Mouse (Mus musculus): ENCODE measurements around the gene Tmtc1. TPM values are rescaled to one million over a fixed set of nuclear protein-coding genes. Genes with fewer than 3 reads are reported as not detected.

Tmtc1 gene
- polyA plus RNA-seq, 1 experiment from 2014 or later, result 1.7 TPM

DNA sequence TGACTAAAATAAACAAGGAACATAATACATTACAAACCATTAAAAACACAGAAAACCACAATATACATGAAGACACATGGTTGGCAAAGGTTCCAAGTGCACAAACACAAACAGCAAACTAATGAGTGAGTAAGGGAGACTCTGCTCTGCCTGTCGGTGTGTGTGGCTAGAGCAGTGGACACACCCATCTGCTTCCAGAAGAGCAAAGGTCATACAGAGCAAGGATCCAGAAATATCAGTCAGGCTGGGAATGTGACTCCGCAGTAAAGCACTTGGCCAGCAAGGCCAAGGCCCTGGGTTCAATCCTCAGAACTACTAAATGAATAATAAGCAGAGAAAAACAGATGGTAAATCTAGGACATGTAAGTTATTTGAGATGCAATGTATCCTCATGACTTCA lies 27.6 kb downstream of the Tmtc1 start:
- no peak overlapping the region for H3K4me3 ChIP-seq
- H3K9me3 ChIP-seq, result no peaks in the 10 kb centered on the region
- H3K36me3 ChIP-seq, result no peaks in the 10 kb centered on the region; the same call in 1 of the 2 replicates
- 59% methylated on average over 2 of the region's 2 CpGs for WGBS
- peaks cover 7% of the 10 kb centered on the region; the same call in 1 of the 2 replicates for H3K4me1 ChIP-seq
- H3K27ac ChIP-seq, result no peak overlapping the region
- no peaks in the 10 kb centered on the region for H3K27me3 ChIP-seq
- H3K4me2 ChIP-seq, result no peak overlapping the region
- no peak overlapping the region for H3K9ac ChIP-seq
- ATAC-seq (ENCODE audit: insufficient number of reproducible peaks, insufficient read depth, low FRiP score, low TSS enrichment, low read depth), result no peak

GRCm38 (mm10) chr6:148413638-148414037 lies 30.6 kb downstream of the Tmtc1 start:
- no peaks in the 10 kb centered on the region; the same call in 1 of the 2 replicates for H3K36me3 ChIP-seq
- no peaks in the 10 kb centered on the region for H3K9me3 ChIP-seq
- H3K27ac ChIP-seq, result no peak overlapping the region
- no peaks in the 10 kb centered on the region for H3K27me3 ChIP-seq
- H3K4me1 ChIP-seq, result 0 out of 2 replicates have a peak, but pooled peaks cover 4% of the 10 kb centered on the region
- no peak overlapping the region for H3K4me3 ChIP-seq
- no peak overlapping the region for H3K9ac ChIP-seq
- no peak overlapping the region for H3K4me2 ChIP-seq
- no peak for ATAC-seq (ENCODE audit: insufficient number of reproducible peaks, insufficient read depth, low FRiP score, low TSS enrichment, low read depth)

DNA sequence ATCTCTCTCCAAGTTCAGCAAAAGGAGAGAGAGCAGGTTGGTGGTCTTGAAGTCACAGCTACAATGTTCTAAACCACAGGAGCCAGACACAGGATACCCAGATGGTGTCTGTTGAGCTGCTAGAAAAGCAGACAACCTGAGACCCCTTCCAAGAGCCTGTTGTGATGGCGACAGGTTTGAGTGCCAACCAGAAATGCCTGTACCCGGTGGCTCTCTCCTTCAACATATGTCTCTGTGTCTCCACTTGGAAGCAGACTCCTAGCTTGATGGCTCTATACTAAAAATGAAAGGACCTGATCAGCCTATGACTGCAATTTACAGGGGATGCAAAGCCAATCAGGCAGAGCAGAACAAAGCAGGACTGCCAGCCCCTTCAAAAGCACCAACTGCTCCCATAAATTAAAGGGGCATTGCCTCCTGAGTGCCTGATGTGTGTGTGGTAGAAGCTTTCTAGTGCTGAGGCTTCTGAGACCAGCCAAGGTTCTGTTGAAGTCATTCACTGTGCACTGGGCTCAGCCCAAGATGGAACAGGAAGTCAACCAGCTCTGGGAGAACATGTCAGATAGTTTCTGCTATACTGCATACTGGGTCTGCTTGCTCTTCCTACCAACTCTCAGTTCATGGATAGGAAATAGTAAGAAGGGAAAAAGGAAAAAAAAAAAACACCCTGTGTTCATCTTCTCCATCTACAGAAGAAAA lies 37.2 kb downstream of the Tmtc1 start:
- Histone ChIP-seq H3K36me3 (no peaks in the 10 kb centered on the region), H3K4me3 (no peak overlapping the region), H3K4me1 (no peaks in the 10 kb centered on the region), H3K9me3 (no peaks in the 10 kb centered on the region), H3K4me2 (no peak overlapping the region), H3K27me3 (no peaks in the 10 kb centered on the region), H3K27ac (no peak overlapping the region), H3K9ac (no peak overlapping the region)
- 74% methylated on average over 2 of the region's 2 CpGs for WGBS
- ATAC-seq (ENCODE audit: insufficient number of reproducible peaks, insufficient read depth, low FRiP score, low TSS enrichment, low read depth), result no peak

GRCm38 (mm10) chr6:148405599-148405998 lies 38.6 kb downstream of the Tmtc1 start:
- no peaks in the 10 kb centered on the region for H3K27me3 ChIP-seq
- no peaks in the 10 kb centered on the region for H3K4me1 ChIP-seq
- H3K9ac ChIP-seq, result no peak overlapping the region
- no peaks in the 10 kb centered on the region for H3K36me3 ChIP-seq
- 83% methylated on average over 2 of the region's 2 CpGs for WGBS
- H3K27ac ChIP-seq, result no peak overlapping the region
- H3K4me2 ChIP-seq, result no peak overlapping the region
- ATAC-seq (ENCODE audit: insufficient number of reproducible peaks, insufficient read depth, low FRiP score, low TSS enrichment, low read depth), result no peak
- H3K4me3 ChIP-seq, result no peak overlapping the region
- H3K9me3 ChIP-seq, result no peaks in the 10 kb centered on the region

- no peaks in the 10 kb centered on the region for H3K36me3 ChIP-seq
- no peaks in the 10 kb centered on the region for H3K27me3 ChIP-seq
- H3K9me3 ChIP-seq, result no peaks in the 10 kb centered on the region
- H3K9ac ChIP-seq, result no peak overlapping the region
- H3K27ac ChIP-seq, result no peak overlapping the region
- H3K4me2 ChIP-seq, result no peak overlapping the region
- H3K4me3 ChIP-seq, result no peak overlapping the region
- no peak for ATAC-seq (ENCODE audit: insufficient number of reproducible peaks, insufficient read depth, low FRiP score, low TSS enrichment, low read depth)
- no peaks in the 10 kb centered on the region for H3K4me1 ChIP-seq
- 50% methylated on average over 1 of the region's 1 CpGs for WGBS
Observed at GRCm38 (mm10) chr6:148404500-148404899, 39.7 kb downstream of the Tmtc1 start.

- Histone ChIP-seq H3K4me3 (no peak overlapping the region), H3K9me3 (no peaks in the 10 kb centered on the region), H3K36me3 (no peaks in the 10 kb centered on the region), H3K27ac (no peak overlapping the region), H3K27me3 (no peaks in the 10 kb centered on the region), H3K4me1 (no peaks in the 10 kb centered on the region), H3K9ac (no peak overlapping the region), H3K4me2 (no peak overlapping the region)
- WGBS, result 59% methylated on average over 3 of the region's 3 CpGs
- ATAC-seq (ENCODE audit: insufficient number of reproducible peaks, insufficient read depth, low FRiP score, low TSS enrichment, low read depth), result no peak
Observed at GRCm38 (mm10) chr6:148403761-148404160, 40.4 kb downstream of the Tmtc1 start.

GRCm38 (mm10) chr6:148401031-148401430 lies 43.2 kb downstream of the Tmtc1 start:
- WGBS, result 90% methylated on average over 6 of the region's 6 CpGs
- Histone ChIP-seq H3K27me3 (no peaks in the 10 kb centered on the region), H3K27ac (no peak overlapping the region), H3K9ac (no peak overlapping the region), H3K4me2 (no peak overlapping the region), H3K4me3 (no peak overlapping the region), H3K9me3 (no peaks in the 10 kb centered on the region), H3K4me1 (no peaks in the 10 kb centered on the region), H3K36me3 (no peaks in the 10 kb centered on the region)
- no peak for ATAC-seq (ENCODE audit: insufficient number of reproducible peaks, insufficient read depth, low FRiP score, low TSS enrichment, low read depth)

DNA sequence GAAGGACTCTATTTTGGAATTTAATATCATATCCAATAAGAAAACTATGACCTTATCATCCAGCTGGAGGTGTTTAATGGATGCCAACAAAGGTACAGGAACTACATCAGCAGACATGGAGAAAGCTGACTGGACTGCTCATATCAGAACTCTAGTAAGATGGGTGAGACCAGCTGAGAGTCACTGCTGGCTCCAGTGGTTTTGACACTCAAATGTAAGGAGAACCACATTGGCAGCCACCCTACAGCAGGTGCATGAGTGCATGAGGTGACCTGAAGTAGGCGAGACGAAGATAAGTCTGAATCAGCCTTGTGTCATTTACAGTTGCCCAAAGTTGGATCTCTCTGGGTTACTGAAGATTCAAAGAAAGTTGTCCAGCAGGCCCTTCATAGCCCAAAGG lies 44.6 kb downstream of the Tmtc1 start:
- Histone ChIP-seq H3K27me3 (no peaks in the 10 kb centered on the region), H3K4me1 (no peaks in the 10 kb centered on the region), H3K4me2 (no peak overlapping the region), H3K36me3 (no peaks in the 10 kb centered on the region), H3K27ac (no peak overlapping the region), H3K9ac (no peak overlapping the region), H3K4me3 (no peak overlapping the region), H3K9me3 (no peaks in the 10 kb centered on the region)
- WGBS, result 91% methylated on average over 2 of the region's 2 CpGs
- ATAC-seq (ENCODE audit: insufficient number of reproducible peaks, insufficient read depth, low FRiP score, low TSS enrichment, low read depth), result no peak

DNA sequence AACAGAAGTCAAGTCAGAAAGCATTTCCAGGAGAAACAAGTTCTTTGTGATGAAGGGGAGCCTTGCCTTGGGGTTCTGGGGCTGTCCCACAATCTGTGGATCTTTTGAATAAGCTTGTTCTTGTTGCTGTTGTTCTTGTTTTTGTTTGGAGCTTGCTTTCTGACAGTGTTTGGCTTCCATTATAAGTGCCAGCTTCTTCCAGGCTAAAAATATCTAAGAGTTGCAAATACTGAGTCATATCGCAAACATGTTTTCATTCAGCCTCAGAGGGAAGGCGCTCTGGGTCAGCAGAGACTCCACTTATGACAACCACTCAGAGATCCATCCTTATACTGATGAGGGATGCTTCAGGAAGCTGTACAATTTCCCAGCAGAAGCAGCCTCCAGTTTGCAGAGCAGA lies 45.3 kb downstream of the Tmtc1 start:
- H3K4me1 ChIP-seq, result no peaks in the 10 kb centered on the region
- no peak overlapping the region for H3K9ac ChIP-seq
- WGBS, result 75% methylated on average over 2 of the region's 2 CpGs
- no peaks in the 10 kb centered on the region for H3K9me3 ChIP-seq
- no peak overlapping the region for H3K4me2 ChIP-seq
- no peak overlapping the region for H3K27ac ChIP-seq
- no peak for ATAC-seq (ENCODE audit: insufficient number of reproducible peaks, insufficient read depth, low FRiP score, low TSS enrichment, low read depth)
- H3K27me3 ChIP-seq, result no peaks in the 10 kb centered on the region
- no peaks in the 10 kb centered on the region for H3K36me3 ChIP-seq
- H3K4me3 ChIP-seq, result no peak overlapping the region

DNA sequence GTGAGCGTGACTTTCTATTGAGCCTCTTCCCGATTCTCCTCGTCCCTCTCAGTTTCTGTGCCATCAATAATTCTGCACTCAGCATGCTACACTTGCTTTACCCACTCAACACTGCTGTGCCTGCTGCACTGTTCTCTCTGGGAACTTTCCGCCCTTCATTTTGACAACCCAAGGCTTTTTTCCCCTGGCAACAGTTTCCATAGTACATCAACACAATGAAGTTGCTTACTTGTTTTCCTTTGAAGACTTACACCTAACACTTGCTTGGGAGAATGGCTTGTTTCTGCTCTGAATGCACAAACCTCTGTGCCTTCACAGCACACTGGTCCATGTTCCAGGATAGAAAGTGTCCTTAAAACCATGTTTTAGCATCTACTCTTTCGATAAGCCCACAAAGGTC lies 46.9 kb downstream of the Tmtc1 start:
- no peak for ATAC-seq (ENCODE audit: insufficient number of reproducible peaks, insufficient read depth, low FRiP score, low TSS enrichment, low read depth)
- no peak overlapping the region for H3K9ac ChIP-seq
- H3K9me3 ChIP-seq, result no peaks in the 10 kb centered on the region
- no peak overlapping the region for H3K27ac ChIP-seq
- 92% methylated on average over 5 of the region's 5 CpGs for WGBS
- H3K36me3 ChIP-seq, result no peaks in the 10 kb centered on the region
- peaks cover 8% of the 10 kb centered on the region for H3K4me1 ChIP-seq
- H3K4me3 ChIP-seq, result no peak overlapping the region
- no peaks in the 10 kb centered on the region for H3K27me3 ChIP-seq
- H3K4me2 ChIP-seq, result no peak overlapping the region

GRCm38 (mm10) chr6:148395272-148395671 lies 48.9 kb downstream of the Tmtc1 start:
- Histone ChIP-seq H3K4me3 (no peak overlapping the region), H3K27me3 (no peaks in the 10 kb centered on the region), H3K4me2 (no peak overlapping the region), H3K36me3 (no peaks in the 10 kb centered on the region), H3K9ac (no peak overlapping the region), H3K27ac (no peak overlapping the region), H3K4me1 (peaks cover 25% of the 10 kb centered on the region), H3K9me3 (no peaks in the 10 kb centered on the region)
- ATAC-seq (ENCODE audit: insufficient number of reproducible peaks, insufficient read depth, low FRiP score, low TSS enrichment, low read depth), result no peak
- WGBS, result 90% methylated on average over 3 of the region's 3 CpGs

DNA sequence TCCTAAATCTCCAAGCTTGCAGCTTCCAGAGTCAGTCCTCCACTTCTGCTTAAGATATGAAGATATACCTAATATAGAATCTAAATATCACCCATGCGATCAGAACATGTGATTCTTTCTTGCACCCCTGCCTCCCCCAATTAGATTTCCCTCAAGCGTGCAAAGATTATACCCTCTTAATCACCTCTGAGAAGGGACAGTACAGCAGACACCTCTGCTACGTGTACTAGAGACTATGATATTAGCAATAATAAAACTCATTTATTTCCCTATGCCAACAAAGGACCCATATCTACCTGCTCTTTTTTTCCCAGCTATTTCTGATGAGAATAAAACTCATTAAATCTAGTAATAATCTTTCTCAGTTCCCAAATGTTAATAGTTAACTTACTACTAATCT lies 49.9 kb downstream of the Tmtc1 start:
- H3K4me2 ChIP-seq, result no peak overlapping the region
- ATAC-seq (ENCODE audit: insufficient number of reproducible peaks, insufficient read depth, low FRiP score, low TSS enrichment, low read depth), result no peak
- H3K9ac ChIP-seq, result no peak overlapping the region
- H3K27ac ChIP-seq, result no peak overlapping the region
- 91% methylated on average over 3 of the region's 3 CpGs for WGBS
- H3K36me3 ChIP-seq, result no peaks in the 10 kb centered on the region
- no peak overlapping the region for H3K4me3 ChIP-seq
- H3K9me3 ChIP-seq, result no peaks in the 10 kb centered on the region
- peaks cover 25% of the 10 kb centered on the region for H3K4me1 ChIP-seq
- H3K27me3 ChIP-seq, result no peaks in the 10 kb centered on the region

Measured in embryonic facial prominence, embryonic 13.5 days (tissue).